Mouse (Mus musculus) cortical plate, adult 2 months (tissue): ENCODE results near the gene Dmbx1.

ENCODE experiments used
- CTCF ChIP-seq: fragments of 200-500 bp; IDR thresholded peaks from 2 replicates; pipeline ENCODE4 v1.5.1; 2011; ENCODE audit warnings: mild to moderate bottlenecking, control low read depth, low read length; ENCODE audit not compliant: insufficient read depth; ENCODE audit errors: extremely low read depth
- POLR2A ChIP-seq: fragments of 200-500 bp; IDR thresholded peaks from 2 replicates; pipeline ENCODE4 v1.6.1; 2011; ENCODE audit warnings: mild to moderate bottlenecking, low read length, control low read depth; ENCODE audit not compliant: insufficient read depth; ENCODE audit errors: extremely low read depth

DNA sequence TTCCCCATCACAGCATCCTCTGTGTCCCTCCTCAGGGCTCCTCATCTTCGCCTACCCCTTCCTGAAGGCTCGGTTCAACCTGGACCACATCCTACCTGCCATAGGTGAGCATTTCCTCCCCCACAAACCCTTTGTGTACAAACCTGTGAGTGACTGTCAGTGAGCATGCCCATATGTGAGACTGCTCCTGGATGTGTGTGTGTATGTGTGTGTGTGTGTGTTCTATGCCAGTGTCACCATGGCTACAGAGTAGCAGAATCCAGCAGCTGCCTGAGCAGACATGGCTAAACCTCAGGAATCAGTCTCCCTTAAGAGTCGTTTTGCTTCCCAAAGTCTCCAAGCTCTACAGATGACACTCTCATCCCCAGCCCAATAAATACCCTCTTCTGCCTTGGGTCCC is 53.9 kb downstream of the Dmbx1 start:
- TF ChIP-seq CTCF, result no peak
- TF ChIP-seq POLR2A, result no peak
